Mouse (Mus musculus): ENCODE data around the gene Dhodh.

Dhodh gene

DNA sequence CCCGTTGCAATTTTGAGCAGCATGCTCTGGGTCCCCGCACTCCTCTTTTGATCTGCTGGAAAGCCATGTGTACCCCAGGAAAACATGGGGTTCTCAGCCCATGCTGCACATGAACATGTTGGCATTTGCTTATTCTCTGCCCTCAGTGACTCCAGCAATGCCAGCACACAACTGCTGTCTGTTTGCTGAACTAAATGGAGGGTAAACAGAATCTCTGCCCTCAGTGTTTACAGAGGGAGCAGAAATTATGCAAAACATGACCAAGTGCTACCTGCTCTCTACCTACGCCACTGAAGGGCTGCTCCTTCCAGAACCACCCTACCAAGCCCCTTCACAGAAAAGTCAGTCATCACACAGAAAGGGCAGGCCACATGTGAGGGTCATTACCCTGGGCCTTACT, 23.6 kb downstream of the Dhodh start:
- DNase-seq = no peak

DNA sequence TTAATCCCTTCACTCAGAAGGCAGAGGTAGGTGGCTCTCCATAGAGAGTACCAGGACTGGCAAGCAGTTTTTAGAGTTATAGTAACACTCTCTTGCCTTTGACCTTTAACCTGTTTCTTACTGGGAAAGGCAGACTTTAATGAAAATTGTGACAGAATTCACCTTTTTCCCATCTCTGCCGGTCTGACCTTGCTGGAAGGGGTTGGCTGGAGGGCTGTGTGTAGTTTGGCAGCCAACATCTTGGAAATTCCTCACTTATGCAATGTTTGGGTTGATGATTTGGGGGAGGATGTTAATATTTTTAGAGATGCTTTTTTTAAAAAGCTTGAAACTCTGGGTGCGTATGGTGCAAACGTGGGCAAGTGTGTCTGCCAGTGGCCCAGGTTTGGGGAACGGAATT, 24.2 kb downstream of the Dhodh start:
- no peak for DNase-seq

DNA sequence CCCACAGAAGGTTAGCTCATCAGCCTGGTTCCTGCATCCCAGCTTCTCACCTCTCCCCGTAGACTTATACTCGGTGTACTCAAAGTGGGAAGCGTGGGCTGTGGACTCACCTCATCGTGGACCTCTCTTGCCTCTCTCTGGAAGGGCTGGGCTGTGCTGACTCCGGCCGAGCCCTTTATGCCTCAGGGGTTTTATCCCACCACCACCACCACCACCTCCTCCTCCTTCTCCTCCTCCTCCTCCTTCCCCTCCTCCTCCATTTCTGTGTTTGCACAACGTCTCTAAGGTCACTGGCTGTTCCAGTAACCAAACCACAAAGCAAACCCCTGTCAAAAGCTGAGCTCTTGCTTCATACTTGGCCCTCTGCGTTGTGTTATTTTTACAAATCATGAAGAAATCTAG, 29.6 kb downstream of the Dhodh start, which contains the start of gene Hp:
Gene Hp (minus strand): TSS at position 273 of the 402 bp plus-strand sequence.
- no peak for DNase-seq

DNA sequence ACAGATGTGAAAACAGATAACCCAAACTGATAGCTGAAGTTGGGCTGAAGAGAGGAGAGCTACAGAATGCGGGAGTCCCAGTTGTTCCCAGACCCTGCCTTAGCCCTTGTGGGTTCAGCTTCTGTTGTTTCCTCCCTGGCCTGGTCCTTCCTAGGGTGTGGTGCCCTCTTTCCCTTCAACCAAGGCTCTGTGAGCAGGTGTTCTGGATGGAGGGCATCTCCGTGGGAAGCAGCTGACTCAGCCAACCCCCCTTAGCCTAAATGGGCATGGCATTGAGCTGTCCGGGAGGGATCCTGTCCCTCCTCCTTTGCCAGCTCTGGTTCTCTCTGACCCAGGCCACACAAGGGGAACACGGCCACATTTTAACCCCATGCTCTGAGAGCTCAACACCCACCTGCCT, 32.2 kb downstream of the Dhodh start:
- no peak for DNase-seq

DNA sequence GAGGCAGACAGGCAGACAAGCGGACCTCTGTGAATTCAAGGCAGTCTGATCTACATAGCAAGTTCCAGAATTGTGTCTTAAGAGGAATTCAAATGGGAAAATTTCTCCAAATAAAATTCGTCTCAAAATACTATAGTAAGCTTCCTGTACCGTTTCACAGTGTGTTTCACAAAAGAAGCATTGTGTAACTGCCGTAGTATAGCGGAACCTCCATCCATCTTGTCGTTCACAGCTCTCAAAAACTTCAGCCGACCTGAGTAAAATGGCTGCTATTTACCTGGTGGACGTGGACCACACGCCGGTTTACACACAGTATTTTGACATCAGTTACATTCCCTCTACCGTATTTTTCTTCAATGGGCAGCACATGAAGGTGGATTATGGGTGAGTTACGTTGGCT, 37.3 kb downstream of the Dhodh start:
- DNase-seq = no peak

DNA sequence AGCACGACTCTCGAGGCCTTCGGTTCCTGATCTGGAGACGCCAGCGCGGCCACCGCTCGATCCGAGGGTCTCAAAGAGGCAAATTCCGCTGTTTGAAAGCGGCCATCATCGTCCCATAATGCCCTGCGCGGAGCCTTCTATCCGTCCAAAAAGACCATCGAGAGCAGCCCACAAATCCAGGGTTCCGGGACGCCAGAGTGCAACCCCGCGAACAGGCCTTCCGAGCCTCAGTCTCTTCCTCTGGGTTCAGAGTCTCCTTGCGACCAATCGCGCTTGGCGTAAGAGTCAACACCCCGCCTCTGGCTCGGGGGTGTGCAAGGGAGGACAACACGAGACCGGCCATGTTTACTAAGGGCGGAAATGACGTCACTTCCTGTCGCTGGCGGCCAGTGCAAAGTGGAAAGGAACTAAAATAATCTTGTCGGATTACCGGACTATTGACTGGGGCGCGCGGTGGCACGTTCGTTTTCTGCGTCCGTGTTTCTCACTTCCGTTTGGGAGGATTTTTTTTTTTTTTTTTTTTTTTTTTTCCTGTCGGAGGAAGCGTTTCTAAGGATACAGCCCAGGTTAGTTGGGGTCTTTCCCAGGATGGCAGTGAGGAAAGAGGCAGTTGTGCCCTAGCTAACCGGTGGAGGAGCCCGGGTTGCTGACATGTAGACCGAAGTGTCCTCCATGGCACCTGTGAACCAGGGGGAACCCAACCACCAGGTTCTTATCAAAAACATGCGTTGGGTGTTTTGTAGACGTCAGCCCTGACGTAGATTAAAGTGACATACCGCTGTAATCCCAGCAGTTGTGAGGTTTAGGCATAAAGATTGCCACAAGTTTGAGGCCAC, 42.8 kb downstream of the Dhodh start, which contains the start of the genes Dhx38 and Txnl4b:
Gene Dhx38 (minus strand): TSS at position 364 of the 836 bp plus-strand sequence.
Gene Txnl4b (plus strand): TSS at position 395 of the 836 bp plus-strand sequence.
- DNase-seq = peak; percentile 99

DNA sequence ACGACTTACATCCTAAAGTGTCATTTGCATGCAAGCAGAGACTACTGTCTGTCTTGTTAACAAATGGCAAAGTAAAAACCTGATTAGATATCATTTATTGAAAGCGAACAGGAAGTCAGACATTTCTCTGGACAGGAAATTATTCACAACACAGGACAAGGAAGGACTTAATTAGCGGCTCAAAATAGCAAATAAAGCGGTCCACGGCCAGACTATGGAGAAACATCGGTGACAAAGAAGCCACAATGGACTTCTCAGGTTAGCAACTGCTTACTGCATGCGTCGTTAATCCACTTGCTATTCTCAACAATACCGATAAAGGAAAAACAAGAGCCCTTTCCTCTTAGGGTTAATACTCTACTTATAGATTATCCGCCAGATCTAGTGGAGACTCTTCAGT, 43.7 kb downstream of the Dhodh start:
- DNase-seq = no peak

DNA sequence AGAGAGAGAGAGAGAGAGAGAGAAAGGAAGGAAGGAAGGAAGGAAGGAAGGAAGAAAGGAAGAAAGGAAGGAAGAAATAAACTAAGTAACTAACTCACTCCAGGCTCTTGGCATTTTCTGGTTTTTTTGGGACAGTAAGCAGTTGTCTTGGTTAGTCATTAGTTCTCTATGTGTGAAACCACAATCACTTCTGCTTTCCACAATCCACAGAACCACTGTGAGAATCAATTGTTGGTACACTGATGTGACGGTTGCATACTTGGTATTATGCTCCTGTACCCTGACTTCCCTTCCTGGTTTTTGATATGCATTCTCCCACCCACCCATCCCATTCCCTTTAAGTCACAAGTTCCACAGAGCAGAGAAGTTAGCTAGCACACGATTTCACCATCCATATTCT, 44.6 kb downstream of the Dhodh start:
- no peak for DNase-seq

DNA sequence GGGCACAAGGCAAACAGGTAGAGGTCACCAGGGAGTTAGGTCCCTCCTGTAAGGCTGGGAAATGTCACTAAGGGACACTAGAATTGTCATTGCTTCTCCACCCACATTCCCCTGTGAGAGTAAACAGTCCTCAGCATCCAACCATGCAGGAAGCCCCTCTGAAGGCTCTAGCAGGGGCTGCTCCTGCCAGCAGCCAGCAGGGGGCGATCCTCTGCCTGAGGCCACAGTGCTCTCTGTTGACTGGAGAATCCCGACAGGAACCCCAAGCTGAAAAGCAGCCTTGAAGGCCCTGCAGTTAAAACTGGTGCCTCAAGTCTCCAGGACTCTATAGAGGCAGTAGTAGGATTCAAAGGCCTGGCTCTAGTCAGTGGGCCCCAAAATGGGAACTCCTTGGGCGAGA, 56.8 kb downstream of the Dhodh start:
- DNase-seq = no peak

DNA sequence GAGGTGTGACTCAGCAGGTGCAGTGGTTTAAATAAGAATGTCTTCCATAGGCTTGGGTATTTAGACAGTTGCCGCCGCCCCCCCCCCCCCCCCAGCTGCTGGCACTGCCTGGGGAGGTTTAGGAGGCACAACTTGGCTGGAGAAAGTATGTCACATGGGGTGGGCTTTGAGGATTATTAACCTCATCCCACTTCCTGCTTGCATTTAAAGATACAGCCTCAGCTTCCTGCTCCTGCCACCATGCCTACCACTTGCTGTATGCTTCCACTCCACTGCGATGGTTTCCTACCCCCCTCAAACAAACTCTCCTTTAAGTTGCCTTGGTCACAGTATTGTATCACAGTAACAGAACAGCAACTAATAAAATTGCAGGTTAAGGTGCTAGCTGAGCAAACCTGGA, 64.4 kb downstream of the Dhodh start:
- no peak for DNase-seq

DNA sequence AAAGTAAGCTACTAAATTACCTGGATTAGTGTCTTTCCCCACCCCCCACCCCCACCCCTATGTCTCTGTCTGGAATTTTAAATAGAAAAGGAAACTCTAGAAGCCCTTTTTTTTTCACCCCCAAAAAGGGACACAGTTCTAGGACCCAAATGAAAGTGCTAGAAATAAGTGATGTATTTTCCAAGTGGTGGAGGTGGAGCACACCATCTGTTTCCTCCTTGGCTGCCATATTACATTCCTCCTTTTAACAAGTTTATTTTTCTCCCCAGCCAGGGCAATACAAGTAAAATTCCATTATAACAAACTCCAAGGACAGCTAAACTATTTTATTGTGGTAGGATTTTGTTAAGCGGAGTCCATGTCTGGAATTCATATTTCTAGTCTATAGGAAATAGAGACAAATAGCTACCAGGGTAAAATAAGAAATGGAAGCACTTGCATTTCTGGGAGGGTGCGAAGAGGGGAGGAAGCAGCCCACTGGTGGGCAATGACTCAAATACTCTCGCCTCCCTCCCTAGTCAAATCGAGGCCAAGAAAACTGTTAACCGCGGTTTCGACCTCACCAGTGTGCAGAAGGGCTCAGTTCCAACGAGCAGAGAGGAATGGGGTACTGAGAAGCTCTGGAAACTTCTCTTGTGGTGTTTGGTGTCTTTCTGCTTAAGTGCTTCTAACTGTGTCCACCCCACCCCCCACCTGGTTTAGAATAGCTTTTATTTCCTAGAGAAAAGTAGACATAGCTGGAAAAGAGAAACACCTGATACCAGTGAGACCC, 65.5 kb downstream of the Dhodh start:
- no peak for DNase-seq

DNA sequence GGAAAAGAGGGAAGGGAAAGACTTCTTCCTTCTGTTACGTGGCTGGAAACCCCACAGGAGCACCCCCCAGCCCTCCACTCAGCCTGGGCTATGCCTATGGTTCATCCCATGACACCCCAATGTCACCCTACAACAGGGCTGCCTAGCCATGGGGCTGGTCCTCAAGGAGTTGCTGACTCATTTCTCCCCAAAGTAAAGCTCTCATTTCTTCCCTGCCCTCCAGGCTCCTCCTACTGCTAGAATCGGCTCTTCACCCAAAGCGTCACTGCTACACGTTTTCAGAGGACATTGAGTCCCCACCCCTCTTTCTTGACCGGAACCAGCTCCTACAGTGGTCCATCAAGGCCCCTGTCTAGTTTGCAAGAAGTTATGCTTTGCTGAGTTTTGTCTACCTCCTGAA, 66.3 kb downstream of the Dhodh start:
- DNase-seq = no peak
